Mouse (Mus musculus) midbrain, embryonic 16.5 days (tissue): ENCODE measurements around the gene Atic. TPM values are rescaled to one million over a fixed set of nuclear protein-coding genes. Genes with fewer than 3 reads are reported as not detected.

Experiments used
- ATAC-seq: fragments of 200-750 bp; cut with Nextera tagmentation; 2 replicates; pipeline ENCODE4 v1.8.0; 2017; ENCODE audit warnings: moderate TSS enrichment
- H3K27ac ChIP-seq: fragments of 300-500 bp; sonication (generic); 2 replicates; pipeline ENCODE4 v1.5.1; 2014; ENCODE audit warnings: mild to moderate bottlenecking, low read length, mixed read lengths
- H3K27me3 ChIP-seq: fragments of 300-500 bp; sonication (generic); 2 replicates; pipeline ENCODE4 v1.6.1; 2014; ENCODE audit warnings: low read depth, low read length, mixed read lengths; ENCODE audit not compliant: control insufficient read depth, insufficient read depth
- H3K36me3 ChIP-seq: fragments of 300-500 bp; sonication (generic); 2 replicates; pipeline ENCODE4 v1.6.1; 2014; ENCODE audit warnings: mild to moderate bottlenecking, low read length, moderate library complexity, mixed read lengths; ENCODE audit not compliant: control insufficient read depth, insufficient read depth
- H3K4me1 ChIP-seq: fragments of 300-500 bp; sonication (generic); 2 replicates; pipeline ENCODE4 v1.6.1; 2014; ENCODE audit warnings: mild to moderate bottlenecking, low read length, mixed read lengths; ENCODE audit not compliant: control insufficient read depth, insufficient read depth
- H3K4me2 ChIP-seq: fragments of 300-500 bp; sonication (generic); 2 replicates; pipeline ENCODE4 v1.6.1; 2014; ENCODE audit warnings: mild to moderate bottlenecking, low read length, mixed read lengths
- H3K4me3 ChIP-seq: fragments of 300-500 bp; sonication (generic); 2 replicates; pipeline ENCODE4 v1.5.1; 2014; ENCODE audit warnings: low read depth, mild to moderate bottlenecking, low read length, moderate library complexity, mixed read lengths
- H3K9ac ChIP-seq: fragments of 300-500 bp; sonication (generic); 2 replicates; pipeline ENCODE4 v1.6.1; 2014; ENCODE audit warnings: low read depth, low read length, mixed read lengths
- H3K9me3 ChIP-seq: fragments of 300-500 bp; sonication (generic); replicated peaks from 2 replicates; pipeline ENCODE4 v1.6.1; 2014; ENCODE audit warnings: mild to moderate bottlenecking, low read length, mixed read lengths; ENCODE audit not compliant: control insufficient read depth, poor library complexity, severe bottlenecking
- WGBS: fragments of 180-500 bp; shearing (Covaris S2); extraction: QIAGEN DNeasy Blood & Tissue Kit; methylation state at CpG from one replicate; pipeline ENCODE4 v1.1.7; 2014; 5-methylcytosine and 5-hydroxymethylcytosine counted together
- polyA plus RNA-seq: library from polyadenylated mRNA; unstranded; fragments of >200 nt; fragmentation: Nextera tagmentation; extraction: Ambion mirVana; gene quantifications from 2 replicates; pipeline ENCODE4 v1.2.1, GENCODE M21; 2015

The Atic gene
- polyA plus RNA-seq, 1 experiment from 2014 or later: 28.5 TPM

GRCm38 (mm10) chr1:71550626-71551195, 6.2 kb upstream of the Atic start:
- H3K4me1 ChIP-seq: no peaks in the 10 kb centered on the region
- no peak overlapping the region for H3K27ac ChIP-seq
- 81% methylated on average over 10 of the region's 10 CpGs for WGBS
- H3K36me3 ChIP-seq: no peaks in the 10 kb centered on the region
- H3K9me3 ChIP-seq: no peaks in the 10 kb centered on the region
- no peak overlapping the region for H3K9ac ChIP-seq
- no peak overlapping the region for H3K4me3 ChIP-seq
- ATAC-seq: no peak
- no peaks in the 10 kb centered on the region for H3K27me3 ChIP-seq
- no peak overlapping the region for H3K4me2 ChIP-seq

GRCm38 (mm10) chr1:71560626-71561025, 3.7 kb downstream of the Atic start:
- no peak overlapping the region for H3K4me3 ChIP-seq
- no peak overlapping the region for H3K4me2 ChIP-seq
- H3K4me1 ChIP-seq: peaks cover 2% of the 10 kb centered on the region; the same call in 1 of the 2 replicates
- H3K36me3 ChIP-seq: peaks cover 25% of the 10 kb centered on the region
- H3K9me3 ChIP-seq: no peaks in the 10 kb centered on the region
- H3K27ac ChIP-seq: no peak overlapping the region
- WGBS: 97% methylated on average over 4 of the region's 4 CpGs
- no peak overlapping the region for H3K9ac ChIP-seq
- no peaks in the 10 kb centered on the region for H3K27me3 ChIP-seq
- no peak for ATAC-seq

GRCm38 (mm10) chr1:71564291-71564690, 7.3 kb downstream of the Atic start:
- Histone ChIP-seq H3K27me3 (no peaks in the 10 kb centered on the region), H3K4me2 (no peak overlapping the region), H3K9me3 (no peaks in the 10 kb centered on the region), H3K4me3 (no peak overlapping the region), H3K27ac (no peak overlapping the region), H3K36me3 (peaks cover 35% of the 10 kb centered on the region), H3K9ac (no peak overlapping the region), H3K4me1 (no peaks in the 10 kb centered on the region)
- WGBS: 94% methylated on average over 7 of the region's 7 CpGs
- ATAC-seq: no peak

- Histone ChIP-seq H3K27ac (no peak overlapping the region), H3K36me3 (peaks cover 38% of the 10 kb centered on the region), H3K27me3 (no peaks in the 10 kb centered on the region), H3K4me3 (no peak overlapping the region), H3K4me1 (no peaks in the 10 kb centered on the region), H3K4me2 (no peak overlapping the region), H3K9me3 (no peaks in the 10 kb centered on the region), H3K9ac (no peak overlapping the region)
- WGBS: 72% methylated on average over 16 of the region's 16 CpGs
- ATAC-seq: peak; percentile 56; the same call in 1 of the 2 replicates
Observed at GRCm38 (mm10) chr1:71567884-71568605, 11.1 kb downstream of the Atic start.

GRCm38 (mm10) chr1:71570116-71570515, 13.2 kb downstream of the Atic start:
- no peaks in the 10 kb centered on the region for H3K27me3 ChIP-seq
- no peak overlapping the region for H3K4me3 ChIP-seq
- H3K9me3 ChIP-seq: no peaks in the 10 kb centered on the region
- no peak overlapping the region for H3K4me2 ChIP-seq
- peaks cover 29% of the 10 kb centered on the region for H3K36me3 ChIP-seq
- no peaks in the 10 kb centered on the region for H3K4me1 ChIP-seq
- H3K27ac ChIP-seq: no peak overlapping the region
- no peak for ATAC-seq
- 88% methylated on average over 4 of the region's 4 CpGs for WGBS
- no peak overlapping the region for H3K9ac ChIP-seq

- H3K9ac ChIP-seq: no peak overlapping the region
- H3K4me1 ChIP-seq: no peaks in the 10 kb centered on the region
- no peak overlapping the region for H3K4me3 ChIP-seq
- H3K9me3 ChIP-seq: 0 out of 2 replicates have a peak, but pooled peaks cover 3% of the 10 kb centered on the region
- ATAC-seq: no peak
- peaks cover 32% of the 10 kb centered on the region for H3K36me3 ChIP-seq
- 79% methylated on average over 7 of the region's 7 CpGs for WGBS
- no peak overlapping the region for H3K4me2 ChIP-seq
- H3K27ac ChIP-seq: no peak overlapping the region
- H3K27me3 ChIP-seq: no peaks in the 10 kb centered on the region
Observed at GRCm38 (mm10) chr1:71575987-71576386, 19.0 kb downstream of the Atic start.

- Histone ChIP-seq H3K9ac (no peak overlapping the region), H3K4me2 (no peak overlapping the region), H3K36me3 (peaks cover 26% of the 10 kb centered on the region), H3K9me3 (0 out of 2 replicates have a peak, but pooled peaks cover 3% of the 10 kb centered on the region), H3K4me3 (no peak overlapping the region), H3K27ac (no peak overlapping the region), H3K4me1 (no peaks in the 10 kb centered on the region), H3K27me3 (no peaks in the 10 kb centered on the region)
- 94% methylated on average over 6 of the region's 6 CpGs for WGBS
- ATAC-seq: no peak
Observed at GRCm38 (mm10) chr1:71576837-71577236, 19.9 kb downstream of the Atic start.

- H3K27me3 ChIP-seq: no peaks in the 10 kb centered on the region
- no peak for ATAC-seq
- 85% methylated on average over 4 of the region's 4 CpGs for WGBS
- H3K4me2 ChIP-seq: no peak overlapping the region
- no peaks in the 10 kb centered on the region for H3K4me1 ChIP-seq
- no peak overlapping the region for H3K4me3 ChIP-seq
- H3K9ac ChIP-seq: no peak overlapping the region
- H3K27ac ChIP-seq: no peak overlapping the region
- H3K9me3 ChIP-seq: 0 out of 2 replicates have a peak, but pooled peaks cover 3% of the 10 kb centered on the region
- peaks cover 19% of the 10 kb centered on the region for H3K36me3 ChIP-seq
Observed at GRCm38 (mm10) chr1:71579526-71579925, 22.6 kb downstream of the Atic start.

GRCm38 (mm10) chr1:71580408-71580807, 23.5 kb downstream of the Atic start:
- WGBS: 95% methylated on average over 12 of the region's 12 CpGs
- H3K36me3 ChIP-seq: peaks cover 19% of the 10 kb centered on the region
- H3K4me1 ChIP-seq: no peaks in the 10 kb centered on the region
- H3K4me3 ChIP-seq: no peak overlapping the region
- no peaks in the 10 kb centered on the region for H3K27me3 ChIP-seq
- no peak for ATAC-seq
- H3K9ac ChIP-seq: no peak overlapping the region
- no peak overlapping the region for H3K27ac ChIP-seq
- no peak overlapping the region for H3K4me2 ChIP-seq
- 0 out of 2 replicates have a peak, but pooled peaks cover 3% of the 10 kb centered on the region for H3K9me3 ChIP-seq
